Mouse (Mus musculus) ES-E14 (cell line): ENCODE data around the gene Kctd18.

ENCODE experiments used
- CHD2 ChIP-seq: IDR thresholded peaks from 2 replicates; pipeline ENCODE4 v1.6.1; 2014; ENCODE audit warnings: mild to moderate bottlenecking, low read depth, low read length, inconsistent platforms
- ZC3H11A ChIP-seq: IDR thresholded peaks from 2 replicates; pipeline ENCODE4 v1.6.1; 2012; ENCODE audit warnings: low read depth, mild to moderate bottlenecking, inconsistent platforms, low read length, borderline replicate concordance
- ZNF384 ChIP-seq: IDR thresholded peaks from 2 replicates; pipeline ENCODE4 v1.6.1; 2012; ENCODE audit warnings: low read depth, low read length, inconsistent platforms

DNA sequence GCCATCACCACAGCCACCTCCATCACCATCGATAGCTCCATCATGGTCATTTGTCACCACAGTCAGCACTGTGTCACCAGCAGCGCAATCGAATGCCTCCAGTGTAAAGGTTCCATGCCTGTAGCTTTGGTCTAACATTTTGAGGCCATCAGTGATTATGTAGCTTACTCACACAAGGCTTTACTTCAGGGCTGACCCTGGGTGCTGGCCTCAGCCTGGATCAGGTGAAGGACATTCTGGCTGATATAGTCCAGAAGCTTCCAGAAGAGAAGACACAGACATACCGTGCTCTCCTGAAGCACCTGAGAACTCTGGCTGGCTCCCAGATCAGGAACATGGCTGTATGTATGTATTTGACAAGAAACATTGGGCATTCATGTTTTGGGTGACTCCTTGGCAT is 40.1 kb upstream of the Kctd18 start:
- TF ChIP-seq ZC3H11A (no peak), ZNF384 (no peak), CHD2 (no peak)
